Mouse (Mus musculus): Measurements from ENCODE around the gene Mlh3. TPM values are rescaled to one million over a fixed set of nuclear protein-coding genes. Genes with fewer than 3 reads are reported as not detected.
"Not testable (repeated sequence)": the region's sequence is repeated elsewhere in the genome, so short reads cannot be mapped to it uniquely, and the experiment has no call there.

Mlh3 gene
- total RNA-seq, 2 experiments from 2014 or later, result 12.3 to 13.3 TPM

GRCm38 (mm10) chr12:85281756-85282155 lies 11.4 kb upstream of the Mlh3 start:
- not testable (repeated sequence) for DNase-seq (ENCODE audit: low spot score in 2 of 2)

GRCm38 (mm10) chr12:85280845-85281651 lies 10.6 kb upstream of the Mlh3 start:
- no peak for DNase-seq (ENCODE audit: low spot score in 2 of 2)

- peak; percentile 98 to 99 for DNase-seq (ENCODE audit: low spot score in 2 of 2)
Measured at GRCm38 (mm10) chr12:85280105-85280844, 9.9 kb upstream of the Mlh3 start.

- DNase-seq (ENCODE audit: low spot score in 2 of 2), result no peak
Measured at GRCm38 (mm10) chr12:85279396-85280080, 9.1 kb upstream of the Mlh3 start.

- DNase-seq (ENCODE audit: low spot score in 2 of 2), result no peak
Measured at GRCm38 (mm10) chr12:85278919-85279318, 8.5 kb upstream of the Mlh3 start.

GRCm38 (mm10) chr12:85276273-85276672 lies 5.9 kb upstream of the Mlh3 start:
- DNase-seq (ENCODE audit: low spot score in 2 of 2), result no peak

- no peak for DNase-seq (ENCODE audit: low spot score in 2 of 2)
Measured at GRCm38 (mm10) chr12:85273508-85273907, 3.1 kb upstream of the Mlh3 start.

GRCm38 (mm10) chr12:85271843-85272206 lies 1.4 kb upstream of the Mlh3 start:
- DNase-seq (ENCODE audit: low spot score in 2 of 2), result no peak

GRCm38 (mm10) chr12:85271132-85271842 lies 888 bp upstream of the Mlh3 start:
- DNase-seq (ENCODE audit: low spot score in 2 of 2), result no peak

GRCm38 (mm10) chr12:85269821-85270220 lies 578 bp downstream of the Mlh3 start:
- no peak for DNase-seq (ENCODE audit: low spot score in 2 of 2)

- DNase-seq (ENCODE audit: low spot score in 2 of 2), result no peak
Measured at GRCm38 (mm10) chr12:85266248-85266647, 4.2 kb downstream of the Mlh3 start.

- no peak for DNase-seq (ENCODE audit: low spot score in 2 of 2)
Measured at GRCm38 (mm10) chr12:85264940-85265339, 5.5 kb downstream of the Mlh3 start.

GRCm38 (mm10) chr12:85264531-85264930 lies 5.9 kb downstream of the Mlh3 start:
- DNase-seq (ENCODE audit: low spot score in 2 of 2), result no peak

GRCm38 (mm10) chr12:85263190-85263589 lies 7.2 kb downstream of the Mlh3 start:
- DNase-seq (ENCODE audit: low spot score in 2 of 2), result no peak

- DNase-seq (ENCODE audit: low spot score in 2 of 2), result no peak
Measured at GRCm38 (mm10) chr12:85262489-85262888, 7.9 kb downstream of the Mlh3 start.

GRCm38 (mm10) chr12:85257008-85257639 lies 13.3 kb downstream of the Mlh3 start:
- DNase-seq (ENCODE audit: low spot score in 2 of 2), result no peak

- DNase-seq (ENCODE audit: low spot score in 2 of 2), result no peak
Measured at GRCm38 (mm10) chr12:85256074-85256751, 14.2 kb downstream of the Mlh3 start.

- no peak for DNase-seq (ENCODE audit: low spot score in 2 of 2)
Measured at GRCm38 (mm10) chr12:85252083-85252482, 18.3 kb downstream of the Mlh3 start.

- DNase-seq (ENCODE audit: low spot score in 2 of 2), result no peak
Measured at GRCm38 (mm10) chr12:85237553-85237952, 32.8 kb downstream of the Mlh3 start.

Measured in layer of hippocampus, postnatal 10 days (tissue).